ENCODE assay signal across 21 mouse cellular contexts in genomic region chr9:92410225-92410624, GRCm38 (mm10). TPM values are rescaled to one million over a fixed set of nuclear protein-coding genes. Genes with fewer than 3 reads are reported as not detected.
A peak's percentile ranks its signal among the peaks of the same experiment; 100 is the strongest.
DNase-seq lines count a peak whose midpoint lies in the region; ATAC-seq and TF ChIP-seq lines count a peak whose summit lies in the region.
"Had no signal": no experiment of that assay in that cellular context is flagged by ENCODE, and none has a peak within 500 bp of the region (broad histone marks: within the 10 kb centered on the region; RNA-seq: fewer than 3 reads in every experiment).

No protein-coding gene starts in this region.

- no peak overlapping the region for H3K4me2 ChIP-seq in CH12.LX (ENCODE audit: insufficient read depth, low read depth, poor library complexity, severe bottlenecking)
- H3K4me2 ChIP-seq: embryonic facial prominence, embryonic 12.5 days; forebrain, embryonic 13.5 days; forebrain, embryonic 15.5 days had no signal

- H3K9me3 ChIP-seq in CH12.LX (replicated peaks; ENCODE audit: low read length) (no peaks in the 10 kb centered on the region), MEL (replicated peaks; ENCODE audit: insufficient read depth, low read length) (no peaks in the 10 kb centered on the region)
- H3K9me3 ChIP-seq: embryonic facial prominence, embryonic 12.5 days; forebrain, embryonic 13.5 days; forebrain, embryonic 15.5 days; G1E had no signal

- TF ChIP-seq POLR2A in CH12.LX (IDR thresholded peaks at IDR 0.05; ENCODE audit: low read depth, low read length) (no peak), MEL (IDR thresholded peaks at IDR 0.05; ENCODE audit: control insufficient read depth in 1 of 2, insufficient read depth in 1 of 2, low read depth in 1 of 2, low read length in 2 of 2, poor library complexity in 1 of 2) (no peak)

- H3K79me2 ChIP-seq in CH12.LX (replicated peaks; ENCODE audit: control insufficient read depth, extremely low read depth, insufficient read depth, poor library complexity, severe bottlenecking) (no peaks in the 10 kb centered on the region), MEL (ENCODE audit: control insufficient read depth, insufficient read depth, low read length, poor library complexity) (no peaks in the 10 kb centered on the region)

- TF ChIP-seq CTCF in CH12.LX (conservative IDR thresholded peaks at IDR 0.05 in 1 of 2, IDR thresholded peaks at IDR 0.05 in 1 of 2; ENCODE audit: low read depth in 2 of 2, low read length in 2 of 2) (no peak), MEL (IDR thresholded peaks at IDR 0.05 in 2 of 3, conservative IDR thresholded peaks at IDR 0.05 in 1 of 3; ENCODE audit: control insufficient read depth in 1 of 3, insufficient read depth in 1 of 3, low read depth in 2 of 3, low read length in 3 of 3, poor library complexity in 1 of 3, severe bottlenecking in 1 of 3) (no peak)
- TF ChIP-seq CTCF in layer of hippocampus, adult 2 months (conservative IDR thresholded peaks at IDR 0.05), result no peak

- DNase-seq in CH12.LX (ENCODE audit: extremely low read depth), result no peak
- peak; percentile 5 for DNase-seq in MEL (ENCODE audit: low read depth, low spot score)
- DNase-seq in layer of hippocampus, adult 2 months (ENCODE audit: low spot score in 2 of 2), result no peak
- no peak for DNase-seq in urinary bladder, postnatal 25 days (ENCODE audit: low spot score)
- no peak for DNase-seq in kidney, adult 18-20 months
- DNase-seq: adrenal gland, adult 8-10 months; adrenal gland, postnatal 14 days; adrenal gland, postnatal 36 days; B cell, adult 2 months; cerebellum, adult 11-12 months; cerebellum, adult 2 months; cerebellum, adult 9-10 months; cerebellum, postnatal 10 days; cerebellum, postnatal 25 days had no signal

- H3K36me3 ChIP-seq in CH12.LX (replicated peaks in 1 of 2; ENCODE audit: control insufficient read depth in 1 of 2, insufficient read depth in 1 of 2, low read length in 1 of 2), result no peaks in the 10 kb centered on the region
- no peaks in the 10 kb centered on the region for H3K36me3 ChIP-seq in MEL (ENCODE audit: control insufficient read depth in 1 of 2, insufficient read depth in 2 of 2, low read length in 2 of 2)
- H3K36me3 ChIP-seq: embryonic facial prominence, embryonic 10.5 days; embryonic facial prominence, embryonic 12.5 days; forebrain, embryonic 15.5 days; G1E had no signal

- dilution Hi-C loops in CH12.LX (cut with MboI; ENCODE audit: extremely low pct_ligation_motif_present, extremely low pct_unique_long_range_greater_than_20kb, low sequenced_read_pairs), result no loop called here

- H3K4me3 ChIP-seq in CH12.LX (replicated peaks in 1 of 3; ENCODE audit: low read depth in 2 of 3, low read length in 2 of 3, poor library complexity in 1 of 3) (no peak overlapping the region), MEL (ENCODE audit: control insufficient read depth in 1 of 2, insufficient read depth in 1 of 2, low read depth in 2 of 2, low read length in 2 of 2) (no peak overlapping the region)
- H3K4me3 ChIP-seq in layer of hippocampus, adult 2 months, result no peak overlapping the region
- H3K4me3 ChIP-seq: embryonic facial prominence, embryonic 10.5 days; embryonic facial prominence, embryonic 12.5 days; forebrain, embryonic 13.5 days; forebrain, embryonic 15.5 days had no signal

- ATAC-seq in megakaryocyte, adult 5-6 weeks (ENCODE audit: poor library complexity, severe bottlenecking), result peak; percentile 79
- ATAC-seq: CD4-positive, CD25-positive, alpha-beta regulatory T cell, adult 4 months; forebrain, embryonic 13.5 days; forebrain, embryonic 15.5 days had no signal

- H3K9ac ChIP-seq in CH12.LX (ENCODE audit: insufficient read depth, low read depth) (no peak overlapping the region), MEL (ENCODE audit: control insufficient read depth, low read depth, low read length, poor library complexity, severe bottlenecking) (no peak overlapping the region)
- H3K9ac ChIP-seq: embryonic facial prominence, embryonic 12.5 days; forebrain, embryonic 13.5 days; forebrain, embryonic 15.5 days had no signal

- H3K27ac ChIP-seq in CH12.LX (ENCODE audit: insufficient read depth, low read depth) (no peak overlapping the region), MEL (ENCODE audit: control insufficient read depth, low read depth, low read length) (no peak overlapping the region)
- H3K27ac ChIP-seq in layer of hippocampus, adult 2 months, result no peak overlapping the region
- H3K27ac ChIP-seq: embryonic facial prominence, embryonic 10.5 days; embryonic facial prominence, embryonic 12.5 days; forebrain, embryonic 13.5 days; forebrain, embryonic 15.5 days had no signal

- TF ChIP-seq RAD21 in CH12.LX (IDR thresholded peaks at IDR 0.05; ENCODE audit: low read depth, low read length) (no peak), MEL (IDR thresholded peaks at IDR 0.05; ENCODE audit: low read depth, low read length) (no peak)

- no peaks in the 10 kb centered on the region for H3K27me3 ChIP-seq in CH12.LX (replicated peaks)
- no peaks in the 10 kb centered on the region for H3K27me3 ChIP-seq in MEL (ENCODE audit: control insufficient read depth in 1 of 2, insufficient read depth in 2 of 2, low read length in 2 of 2)
- H3K27me3 ChIP-seq: embryonic facial prominence, embryonic 12.5 days; forebrain, embryonic 13.5 days; forebrain, embryonic 15.5 days had no signal

- in situ Hi-C loops in CH12.LX (cut with MboI; ENCODE audit: low pct_ligation_motif_present, low pct_unique_long_range_greater_than_20kb, low sequenced_read_pairs), result no loop called here

- TF ChIP-seq EP300 in CH12.LX (IDR thresholded peaks at IDR 0.05; ENCODE audit: low read length) (no peak), MEL (IDR thresholded peaks at IDR 0.05; ENCODE audit: low read depth in 1 of 2, low read length in 2 of 2) (no peak)

- no peaks in the 10 kb centered on the region for H3K4me1 ChIP-seq in CH12.LX (ENCODE audit: control insufficient read depth in 1 of 2, insufficient read depth in 2 of 2)
- no peaks in the 10 kb centered on the region for H3K4me1 ChIP-seq in MEL (ENCODE audit: control insufficient read depth in 1 of 2, insufficient read depth in 2 of 2, low read length in 2 of 2)
- H3K4me1 ChIP-seq: embryonic facial prominence, embryonic 10.5 days; forebrain, embryonic 13.5 days; forebrain, embryonic 15.5 days had no signal

TF ChIP-seq in CH12.LX, 34 proteins besides CTCF, POLR2A, EP300 and RAD21:
- TF ChIP-seq MAFK (IDR thresholded peaks at IDR 0.05; ENCODE audit: insufficient replicate concordance, low read length) (peak; percentile 91), TCF12 (IDR thresholded peaks at IDR 0.05; ENCODE audit: low read depth, low read length) (no peak), CHD1 (IDR thresholded peaks at IDR 0.05; ENCODE audit: low read depth, low read length) (no peak)

TF ChIP-seq in MEL, 35 proteins besides CTCF, POLR2A, EP300 and RAD21:
- TF ChIP-seq MAFK (IDR thresholded peaks at IDR 0.05; ENCODE audit: borderline replicate concordance, low read depth, low read length) (peak; percentile 91), POLR2AphosphoS5 (IDR thresholded peaks at IDR 0.05; ENCODE audit: borderline replicate concordance, low read depth, low read length) (no peak)

RNA-seq across cellular contexts. Expression of gene Plscr4, which starts 46.9 kb away (rescaled TPM):
- total RNA-seq in CH12.LX (2012; rRNA removed), result not detected in 2 replicates
- 0.07 TPM in 1 of 2 replicates, not detected in the other for total RNA-seq in CH12.LX (2014; rRNA removed)
- polyA plus RNA-seq in CH12.LX (2012; ENCODE audit: insufficient read length, low read depth), result 0.10 TPM in 1 of 2 replicates, not detected in the other
- not detected in 2 replicates for total RNA-seq in MEL (2012; rRNA removed)
- not detected for polyA plus RNA-seq in MEL (2012; ENCODE audit: insufficient read depth in 1 of 2, insufficient read length in 2 of 2, low read depth in 1 of 2, low replicate concordance in 2 of 2, missing spikeins in 1 of 2)
- 0.25 and 0.48 TPM in 2 replicates for total RNA-seq in megakaryocyte, adult 5-6 weeks (2015)
- total RNA-seq in megakaryocyte, adult 5-6 weeks (2017), result 0.22 and 0.53 TPM in 2 replicates
- total RNA-seq in layer of hippocampus, adult 2 months (2021), result 1 to 10 TPM; 3.7 to 4.0 TPM
- polyA plus RNA-seq: G1E had no signal

Comparison
In these comparisons a context has a peak if more than half of its experiments do, and no peak if none do; other contexts are left out.
1. Of the 35 proteins assayed by ChIP-seq in both MEL and CH12.LX: peak only in MEL: none; only in CH12.LX: none; in both: MAFK; in neither: 34.